ENCODE assay signal across 34 mouse cellular contexts in genomic region chr6:5949812-5950392, GRCm38 (mm10).
A peak's percentile ranks its signal among the peaks of the same experiment; 100 is the strongest.
DNase-seq lines count a peak whose midpoint lies in the region; ATAC-seq and TF ChIP-seq lines count a peak whose summit lies in the region.
"Had no signal": no experiment of that assay in that cellular context is flagged by ENCODE, and none has a peak within 500 bp of the region (broad histone marks: within the 10 kb centered on the region; RNA-seq: fewer than 3 reads in every experiment).

No protein-coding gene starts in this region.

- no peak overlapping the region for H3K9ac ChIP-seq in forebrain, embryonic 11.5 days (ENCODE audit: low read length)
- no peak overlapping the region for H3K9ac ChIP-seq in forebrain, postnatal 0 days
- no peak overlapping the region for H3K9ac ChIP-seq in hindbrain, embryonic 14.5 days
- H3K9ac ChIP-seq in hindbrain, embryonic 16.5 days (ENCODE audit: low read depth, low read length): no peak overlapping the region
- H3K9ac ChIP-seq: heart, embryonic 13.5 days; intestine, embryonic 15.5 days; limb, embryonic 13.5 days; liver, embryonic 12.5 days; liver, postnatal 0 days; midbrain, embryonic 13.5 days; neural tube, embryonic 15.5 days had no signal

- DNase-seq in forebrain, embryonic 11.5 days (ENCODE audit: low spot score): no peak
- no peak for DNase-seq in forebrain, postnatal 0 days
- DNase-seq in hindbrain, embryonic 14.5 days (ENCODE audit: low spot score): no peak
- DNase-seq in forelimb bud, embryonic 11.5 days (ENCODE audit: low read depth, low spot score): peak; percentile 31
- DNase-seq in retina, embryonic 14.5 days (ENCODE audit: low spot score): peak; percentile 52
- no peak for DNase-seq in layer of hippocampus, postnatal 25 days (ENCODE audit: extremely low spot score in 1 of 2, low spot score in 1 of 2)
- DNase-seq in kidney, postnatal 36 days: no peak
- DNase-seq: adrenal gland, postnatal 10 days; cerebellum, adult 11 months; cerebellum, adult 9-10 months; gastrocnemius, adult 2 months; gastrocnemius, postnatal 36 days; heart, adult 2 months; heart, postnatal 10 days; kidney, adult 2 months; kidney, postnatal 4 days; liver, postnatal 0 days; right cerebral cortex, adult 18-20 months; right cerebral cortex, postnatal 4 days; thymus, adult 18-20 months; thymus, postnatal 36 days had no signal

- no peaks in the 10 kb centered on the region for H3K27me3 ChIP-seq in forebrain, embryonic 11.5 days (ENCODE audit: control insufficient read depth, insufficient read depth, low read length)
- H3K27me3 ChIP-seq in forebrain, postnatal 0 days (ENCODE audit: insufficient read depth, low read length): no peaks in the 10 kb centered on the region
- H3K27me3 ChIP-seq in hindbrain, embryonic 14.5 days (ENCODE audit: control insufficient read depth, insufficient read depth, low read length): no peaks in the 10 kb centered on the region
- no peaks in the 10 kb centered on the region for H3K27me3 ChIP-seq in hindbrain, embryonic 16.5 days (replicated peaks; ENCODE audit: control insufficient read depth, insufficient read depth, low read length)
- H3K27me3 ChIP-seq: heart, embryonic 13.5 days; intestine, embryonic 15.5 days; limb, embryonic 13.5 days; liver, embryonic 12.5 days; midbrain, embryonic 13.5 days; neural tube, embryonic 15.5 days had no signal

- no peaks in the 10 kb centered on the region for H3K4me1 ChIP-seq in forebrain, embryonic 11.5 days (replicated peaks; ENCODE audit: control insufficient read depth, insufficient read depth, low read length)
- no peaks in the 10 kb centered on the region for H3K4me1 ChIP-seq in forebrain, postnatal 0 days (ENCODE audit: insufficient read depth)
- no peaks in the 10 kb centered on the region for H3K4me1 ChIP-seq in hindbrain, embryonic 14.5 days (replicated peaks; ENCODE audit: control insufficient read depth, insufficient read depth, low read length)
- H3K4me1 ChIP-seq in hindbrain, embryonic 16.5 days (ENCODE audit: control insufficient read depth, insufficient read depth, low read depth, low read length): no peaks in the 10 kb centered on the region
- H3K4me1 ChIP-seq: heart, embryonic 13.5 days; intestine, embryonic 15.5 days; limb, embryonic 13.5 days; liver, embryonic 12.5 days; midbrain, embryonic 13.5 days; neural tube, embryonic 15.5 days had no signal

- H3K4me2 ChIP-seq in forebrain, embryonic 11.5 days (ENCODE audit: low read depth, low read length, severe bottlenecking): no peak overlapping the region
- no peak overlapping the region for H3K4me2 ChIP-seq in forebrain, postnatal 0 days (ENCODE audit: low read depth)
- no peak overlapping the region for H3K4me2 ChIP-seq in hindbrain, embryonic 14.5 days (replicated peaks)
- H3K4me2 ChIP-seq in hindbrain, embryonic 16.5 days (ENCODE audit: low read length): no peak overlapping the region
- H3K4me2 ChIP-seq: heart, embryonic 13.5 days; intestine, embryonic 15.5 days; limb, embryonic 13.5 days; liver, embryonic 12.5 days; midbrain, embryonic 13.5 days; neural tube, embryonic 15.5 days had no signal

- no peaks in the 10 kb centered on the region for H3K9me3 ChIP-seq in forebrain, embryonic 11.5 days (ENCODE audit: control insufficient read depth, low read length)
- no peaks in the 10 kb centered on the region for H3K9me3 ChIP-seq in forebrain, postnatal 0 days (ENCODE audit: low read length)
- H3K9me3 ChIP-seq in hindbrain, embryonic 14.5 days (ENCODE audit: control insufficient read depth, low read length): no peaks in the 10 kb centered on the region
- H3K9me3 ChIP-seq in hindbrain, embryonic 16.5 days (ENCODE audit: control insufficient read depth, low read length): no peaks in the 10 kb centered on the region
- H3K9me3 ChIP-seq: G1E; heart, embryonic 13.5 days; intestine, embryonic 15.5 days; limb, embryonic 13.5 days; liver, embryonic 12.5 days; midbrain, embryonic 13.5 days; neural tube, embryonic 15.5 days had no signal

- H3K36me3 ChIP-seq in forebrain, embryonic 11.5 days (ENCODE audit: control insufficient read depth, insufficient read depth, low read length): no peaks in the 10 kb centered on the region
- no peaks in the 10 kb centered on the region for H3K36me3 ChIP-seq in forebrain, postnatal 0 days (ENCODE audit: insufficient read depth)
- no peaks in the 10 kb centered on the region for H3K36me3 ChIP-seq in hindbrain, embryonic 14.5 days (replicated peaks; ENCODE audit: control insufficient read depth, insufficient read depth)
- H3K36me3 ChIP-seq in hindbrain, embryonic 16.5 days (ENCODE audit: control insufficient read depth, insufficient read depth, low read length): no peaks in the 10 kb centered on the region
- H3K36me3 ChIP-seq: G1E; heart, embryonic 13.5 days; intestine, embryonic 15.5 days; limb, embryonic 13.5 days; liver, embryonic 12.5 days; midbrain, embryonic 13.5 days; neural tube, embryonic 15.5 days had no signal

- WGBS in forebrain, embryonic 11.5 days: 72% methylated on average over 9 of the region's 9 CpGs
- WGBS in forebrain, postnatal 0 days: 55% methylated on average over 9 of the region's 9 CpGs
- 59% methylated on average over 9 of the region's 9 CpGs for WGBS in hindbrain, embryonic 14.5 days
- WGBS in hindbrain, embryonic 16.5 days: 59% methylated on average over 9 of the region's 9 CpGs

- no peak overlapping the region for H3K4me3 ChIP-seq in forebrain, embryonic 11.5 days (ENCODE audit: low read depth, low read length)
- H3K4me3 ChIP-seq in forebrain, postnatal 0 days (ENCODE audit: low read depth, low read length): no peak overlapping the region
- H3K4me3 ChIP-seq in hindbrain, embryonic 14.5 days (replicated peaks; ENCODE audit: low read length): no peak overlapping the region
- H3K4me3 ChIP-seq in hindbrain, embryonic 16.5 days (ENCODE audit: low read length): no peak overlapping the region
- H3K4me3 ChIP-seq: erythroblast, embryonic 14.5 days; gastrocnemius, adult 2 months; heart, adult 2 months; heart, embryonic 13.5 days; intestine, embryonic 15.5 days; limb, embryonic 13.5 days; liver, embryonic 12.5 days; midbrain, embryonic 13.5 days; neural tube, embryonic 15.5 days had no signal

- ATAC-seq in forebrain, embryonic 11.5 days (replicated peaks; ENCODE audit: low FRiP score): peak; percentile 53; the same call in 1 of the 2 replicates
- ATAC-seq in forebrain, postnatal 0 days: no peak
- peak; percentile 65 for ATAC-seq in hindbrain, embryonic 14.5 days (ENCODE audit: low FRiP score)
- no peak for ATAC-seq in hindbrain, embryonic 16.5 days
- ATAC-seq: intestine, embryonic 15.5 days; liver, embryonic 12.5 days; liver, postnatal 0 days; lung, postnatal 0 days; midbrain, embryonic 13.5 days; Patski had no signal

- no peak for TF ChIP-seq CTCF in forebrain, postnatal 0 days (IDR thresholded peaks at IDR 0.05; ENCODE audit: low read depth)

- no peak overlapping the region for H3K27ac ChIP-seq in forebrain, embryonic 11.5 days (ENCODE audit: low read depth, low read length)
- H3K27ac ChIP-seq in forebrain, postnatal 0 days (ENCODE audit: low read depth, low read length): no peak overlapping the region
- no peak overlapping the region for H3K27ac ChIP-seq in hindbrain, embryonic 14.5 days
- no peak overlapping the region for H3K27ac ChIP-seq in hindbrain, embryonic 16.5 days (ENCODE audit: low read depth, low read length)
- H3K27ac ChIP-seq: gastrocnemius, adult 2 months; heart, adult 2 months; heart, embryonic 13.5 days; intestine, embryonic 15.5 days; limb, embryonic 13.5 days; liver, embryonic 12.5 days; macrophage; midbrain, embryonic 13.5 days; neural tube, embryonic 15.5 days; stomach, postnatal 0 days had no signal

Comparison
In these comparisons a context has a peak if more than half of its experiments do, and no peak if none do; other contexts are left out.
1. ATAC-seq: peak in forebrain, embryonic 11.5 days (single experiment) and hindbrain, embryonic 14.5 days (single experiment); none in forebrain, postnatal 0 days (single experiment) and hindbrain, embryonic 16.5 days (single experiment).
2. DNase-seq: peak in forelimb bud, embryonic 11.5 days (single experiment) and retina, embryonic 14.5 days (single experiment); none in forebrain, embryonic 11.5 days (single experiment), forebrain, postnatal 0 days (single experiment), hindbrain, embryonic 14.5 days (single experiment), layer of hippocampus, postnatal 25 days (0 of 2) and kidney, postnatal 36 days (0 of 2).